20 mouse cellular contexts compared by ENCODE assay signal in the genomic region with DNA sequence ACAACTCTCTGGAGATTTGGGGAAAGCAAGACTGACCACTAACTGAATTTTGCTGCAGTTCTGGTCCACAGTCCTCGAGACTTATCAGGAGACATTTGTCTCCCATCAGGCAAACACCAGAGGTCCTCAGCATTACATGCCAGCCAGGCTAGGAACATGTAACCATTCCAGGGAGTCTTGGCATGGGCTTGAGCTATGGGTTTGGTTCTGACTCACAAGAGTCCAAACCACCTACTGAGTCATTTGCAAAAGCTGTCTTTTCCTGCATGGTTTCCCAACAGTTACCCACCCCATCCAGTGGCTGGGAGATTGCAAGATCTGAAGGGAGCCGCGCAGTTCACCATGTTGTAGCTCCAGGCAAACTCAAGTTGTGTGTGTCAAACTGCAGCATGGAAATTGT.
DNase-seq lines count a peak whose midpoint lies in the region; ATAC-seq and TF ChIP-seq lines count a peak whose summit lies in the region.
"Had no signal": no experiment of that assay in that cellular context is flagged by ENCODE, and none has a peak within 500 bp of the region (broad histone marks: within the 10 kb centered on the region; RNA-seq: fewer than 3 reads in every experiment).

No protein-coding gene starts in this region.

- 0 out of 2 replicates have a peak, but pooled peaks have one; percentile 11 for TF ChIP-seq CTCF in intestine, postnatal 0 days (IDR thresholded peaks at IDR 0.05; ENCODE audit: low read depth)

- peak; percentile 50 for ATAC-seq in frontal cortex, adult (ENCODE audit: low TSS enrichment)
- no peak for ATAC-seq in intestine, postnatal 0 days
- no peak for ATAC-seq in intestine, embryonic 15.5 days
- ATAC-seq in CD4-positive, CD25-positive, alpha-beta regulatory T cell, adult 4 months, result no peak
- ATAC-seq: activated CD4-positive, CD25-positive, alpha-beta regulatory T cell, adult 4 months; midbrain, embryonic 15.5 days had no signal

- no peaks in the 10 kb centered on the region for H3K9me3 ChIP-seq in intestine, postnatal 0 days (ENCODE audit: control insufficient read depth)
- H3K9me3 ChIP-seq in intestine, embryonic 15.5 days, result no peaks in the 10 kb centered on the region
- H3K9me3 ChIP-seq: hindbrain, embryonic 10.5 days; midbrain, embryonic 15.5 days had no signal

- H3K9ac ChIP-seq in intestine, postnatal 0 days (ENCODE audit: low read depth, low read length), result no peak overlapping the region
- H3K9ac ChIP-seq in intestine, embryonic 15.5 days, result no peak overlapping the region
- H3K9ac ChIP-seq: midbrain, embryonic 15.5 days had no signal

- H3K4me1 ChIP-seq in intestine, postnatal 0 days (replicated peaks; ENCODE audit: control insufficient read depth, insufficient read depth, low read length), result no peaks in the 10 kb centered on the region
- H3K4me1 ChIP-seq in intestine, embryonic 15.5 days (replicated peaks), result no peaks in the 10 kb centered on the region; the same call in 1 of the 2 replicates

- no peak overlapping the region for H3K27ac ChIP-seq in intestine, postnatal 0 days (ENCODE audit: low read depth, low read length)
- H3K27ac ChIP-seq in intestine, embryonic 15.5 days, result no peak overlapping the region
- H3K27ac ChIP-seq: hindbrain, embryonic 10.5 days; midbrain, embryonic 15.5 days had no signal

- no peaks in the 10 kb centered on the region for H3K27me3 ChIP-seq in intestine, postnatal 0 days (replicated peaks; ENCODE audit: control insufficient read depth, insufficient read depth, low read length)
- no peaks in the 10 kb centered on the region for H3K27me3 ChIP-seq in intestine, embryonic 15.5 days (replicated peaks)
- H3K27me3 ChIP-seq: midbrain, embryonic 15.5 days had no signal

- no peak overlapping the region for H3K4me2 ChIP-seq in intestine, postnatal 0 days (replicated peaks; ENCODE audit: low read depth)
- H3K4me2 ChIP-seq in intestine, embryonic 15.5 days (replicated peaks), result no peak overlapping the region
- H3K4me2 ChIP-seq: liver, embryonic 11.5 days; midbrain, embryonic 15.5 days had no signal

- WGBS in intestine, postnatal 0 days, result 92% methylated on average over 3 of the region's 3 CpGs
- 91% methylated on average over 3 of the region's 3 CpGs for WGBS in intestine, embryonic 15.5 days

- no peaks in the 10 kb centered on the region for H3K36me3 ChIP-seq in intestine, postnatal 0 days (ENCODE audit: control insufficient read depth, insufficient read depth)
- H3K36me3 ChIP-seq in intestine, embryonic 15.5 days, result no peaks in the 10 kb centered on the region
- H3K36me3 ChIP-seq: hindbrain, embryonic 10.5 days; midbrain, embryonic 15.5 days had no signal

- no peak overlapping the region for H3K4me3 ChIP-seq in intestine, postnatal 0 days (ENCODE audit: low read depth, low read length)
- no peak overlapping the region for H3K4me3 ChIP-seq in intestine, embryonic 15.5 days (replicated peaks)
- H3K4me3 ChIP-seq: hindbrain, embryonic 10.5 days; midbrain, embryonic 15.5 days; myocyte had no signal

- DNase-seq in frontal cortex, postnatal 10 days (ENCODE audit: low spot score in 2 of 2), result no peak
- peak; percentile 10 for DNase-seq in 3T3-L1 (ENCODE audit: low read depth, low spot score)
- peak; percentile 70 for DNase-seq in brain, adult 2 months (ENCODE audit: low read depth, low spot score)
- no peak for DNase-seq in urinary bladder, postnatal 10 days (ENCODE audit: low spot score)
- DNase-seq: cerebellum, adult 18-20 months; cerebellum, postnatal 25 days; kidney, adult 8-10 months; kidney, postnatal 25 days; layer of hippocampus, adult 9-11 months; right cerebral cortex, postnatal 25 days; thymus, postnatal 14 days had no signal

Comparison
In these comparisons a context has a peak if more than half of its experiments do, and no peak if none do; other contexts are left out.
1. DNase-seq: peak in 3T3-L1 (single experiment) and brain, adult 2 months (single experiment); none in frontal cortex, postnatal 10 days (0 of 2) and urinary bladder, postnatal 10 days (single experiment).